Mouse (Mus musculus) intestine, embryonic 14.5 days (tissue): Measurements from ENCODE around the gene Nlrp10. TPM values are rescaled to one million over a fixed set of nuclear protein-coding genes. Genes with fewer than 3 reads are reported as not detected.
A peak's percentile ranks its signal among the peaks of the same experiment; 100 is the strongest.

Experiments used
- ATAC-seq: fragments of 200-750 bp; cut with Nextera tagmentation; replicated peaks from 2 replicates; pipeline ENCODE4 v1.8.0; 2017; ENCODE audit warnings: low read depth, moderate number of reproducible peaks, moderate TSS enrichment, moderate library complexity; ENCODE audit not compliant: low FRiP score, low TSS enrichment
- DNase-seq: peaks from one replicate; pipeline ENCODE4 v3.0.0-alpha.2; 2018; ENCODE audit warnings: low spot score
- H3K27ac ChIP-seq: fragments of 300-500 bp; sonication (generic); 2 replicates; pipeline ENCODE4 v1.5.1; 2014; ENCODE audit warnings: low read depth, mild to moderate bottlenecking, control low read depth
- H3K27me3 ChIP-seq: fragments of 300-500 bp; sonication (generic); replicated peaks from 2 replicates; pipeline ENCODE4 v1.6.1; 2014; ENCODE audit warnings: low read length, control low read depth; ENCODE audit not compliant: control insufficient read depth, insufficient read depth
- H3K36me3 ChIP-seq: fragments of 300-500 bp; sonication (generic); 2 replicates; pipeline ENCODE4 v1.6.1; 2014; ENCODE audit warnings: low read length, control low read depth; ENCODE audit not compliant: control insufficient read depth, insufficient read depth
- H3K4me1 ChIP-seq: fragments of 300-500 bp; sonication (generic); replicated peaks from 2 replicates; pipeline ENCODE4 v1.6.1; 2014; ENCODE audit warnings: low read length, control low read depth, mixed read lengths; ENCODE audit not compliant: control insufficient read depth, insufficient read depth
- H3K4me2 ChIP-seq: fragments of 300-500 bp; sonication (generic); 2 replicates; pipeline ENCODE4 v1.6.1; 2014; ENCODE audit warnings: low read length
- H3K4me3 ChIP-seq: fragments of 300-500 bp; sonication (generic); 2 replicates; pipeline ENCODE4 v1.5.1; 2014; ENCODE audit warnings: low read depth, low read length, control low read depth, mixed read lengths
- H3K9ac ChIP-seq: fragments of 300-500 bp; sonication (generic); 2 replicates; pipeline ENCODE4 v1.6.1; 2014; ENCODE audit warnings: mild to moderate bottlenecking, low read length
- H3K9me3 ChIP-seq: fragments of 300-500 bp; sonication (generic); 2 replicates; pipeline ENCODE4 v1.6.1; 2016; ENCODE audit warnings: low read length, control low read depth; ENCODE audit not compliant: control insufficient read depth
- WGBS: fragments of 180-500 bp; shearing (Covaris S2); extraction: QIAGEN DNeasy Blood & Tissue Kit; methylation state at CpG from one replicate; pipeline ENCODE4 v1.1.7; 2014; 5-methylcytosine and 5-hydroxymethylcytosine counted together
- polyA plus RNA-seq: library from polyadenylated mRNA; unstranded; fragments of >200 nt; fragmentation: Nextera tagmentation; extraction: Ambion mirVana; gene quantifications from 2 replicates; pipeline ENCODE4 v1.2.1, GENCODE M21; 2014

Nlrp10 gene
- 0.12 TPM in 1 of 2 replicates, not detected in the other for polyA plus RNA-seq

DNA sequence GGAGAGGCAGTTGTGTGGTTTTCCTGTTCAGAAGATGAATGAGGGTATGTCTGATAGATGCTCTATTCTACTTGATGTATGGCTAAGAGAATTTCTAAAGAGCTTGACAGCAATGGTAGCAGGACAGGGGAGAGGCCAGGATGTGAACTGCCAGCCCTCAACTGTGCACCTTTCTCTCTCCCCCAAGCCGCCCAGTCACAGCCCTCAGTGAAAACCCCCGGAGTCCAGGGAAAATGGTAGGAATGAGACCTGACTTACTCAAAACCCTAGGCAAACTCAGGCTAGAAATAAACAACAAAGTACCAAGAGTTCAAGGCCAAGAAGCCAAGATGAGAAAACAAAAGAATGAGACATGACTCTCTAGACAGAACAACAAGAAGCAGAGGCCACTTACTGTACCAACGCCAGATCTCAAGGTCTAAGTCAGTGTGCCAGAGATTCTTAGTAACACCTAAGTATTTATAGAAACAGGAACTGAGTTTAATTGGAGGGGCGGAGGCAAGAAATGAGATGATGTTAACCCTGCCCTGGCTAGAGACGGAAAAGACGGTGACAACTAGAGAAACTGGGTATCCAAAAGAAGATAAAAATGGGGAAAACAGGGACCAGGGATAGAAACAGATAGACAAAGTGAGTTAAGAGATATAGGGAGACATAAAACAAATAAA, at the start of gene Nlrp10:
TSS of gene Nlrp10 (minus strand) at position 453 of the 668 bp plus-strand sequence.
- no peak within 1 kb of the TSS for H3K27ac ChIP-seq
- no peak within 1 kb of the TSS for H3K4me2 ChIP-seq
- no peak within 1 kb of the TSS for H3K9ac ChIP-seq
- no peaks in the 10 kb centered on the region for H3K4me1 ChIP-seq
- no peak within 1 kb of the TSS for H3K4me3 ChIP-seq
- no peak for ATAC-seq
- H3K36me3 ChIP-seq: no peaks in the 10 kb centered on the region
- H3K9me3 ChIP-seq: no peaks in the 10 kb centered on the region
- 75% methylated on average over 6 of the region's 6 CpGs for WGBS
- no peaks in the 10 kb centered on the region for H3K27me3 ChIP-seq
- DNase-seq: no peak

DNA sequence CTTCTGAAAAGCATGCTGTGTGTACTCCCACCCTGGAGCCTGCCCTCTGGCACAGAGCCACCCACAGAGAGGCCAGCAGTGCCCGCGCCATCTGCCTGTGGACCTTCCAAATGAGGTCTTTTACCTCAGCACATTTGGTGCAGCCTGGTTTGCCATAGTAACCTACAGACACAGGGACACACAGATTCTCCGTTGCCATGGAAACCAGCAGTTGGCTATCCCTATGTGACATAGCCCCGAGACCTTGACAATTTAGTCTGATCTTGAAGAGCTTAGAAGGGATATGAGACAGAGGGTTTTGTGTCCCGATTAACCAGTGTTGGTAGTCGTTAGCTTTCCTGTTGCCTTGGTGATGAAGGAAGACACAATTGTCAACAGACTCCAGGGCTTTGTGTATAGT, 42.3 kb upstream of the Nlrp10 start:
- Histone ChIP-seq H3K9ac (no peak overlapping the region), H3K9me3 (no peaks in the 10 kb centered on the region), H3K4me1 (no peaks in the 10 kb centered on the region), H3K27ac (no peak overlapping the region), H3K27me3 (no peaks in the 10 kb centered on the region), H3K36me3 (no peaks in the 10 kb centered on the region), H3K4me3 (no peak overlapping the region), H3K4me2 (no peak overlapping the region)
- DNase-seq (no peak), ATAC-seq (no peak)
- 66% methylated on average over 6 of the region's 6 CpGs for WGBS

DNA sequence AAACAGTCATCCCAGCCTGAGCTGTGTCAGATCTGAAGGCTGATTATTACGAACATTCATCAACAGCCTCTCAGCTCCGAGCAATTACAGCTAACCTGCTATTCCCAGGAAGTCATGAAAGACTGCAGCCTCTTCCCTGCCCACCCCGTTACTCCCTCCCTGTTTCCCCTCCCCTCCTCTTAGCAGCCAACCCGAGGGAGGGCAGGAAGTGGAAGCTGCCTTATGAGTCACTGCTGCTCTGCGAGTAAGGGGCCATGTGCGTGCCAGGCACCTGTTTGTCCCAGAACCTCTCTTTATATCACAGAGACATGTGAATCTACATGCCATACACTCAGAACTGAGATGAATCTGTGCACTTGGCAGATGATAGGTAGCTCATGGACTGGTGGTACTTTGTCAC, 38.2 kb upstream of the Nlrp10 start:
- Histone ChIP-seq H3K9me3 (no peaks in the 10 kb centered on the region), H3K27me3 (no peaks in the 10 kb centered on the region), H3K9ac (no peak overlapping the region), H3K4me1 (no peaks in the 10 kb centered on the region), H3K4me2 (no peak overlapping the region), H3K27ac (no peak overlapping the region), H3K4me3 (no peak overlapping the region), H3K36me3 (no peaks in the 10 kb centered on the region)
- WGBS: 23% methylated on average over 6 of the region's 6 CpGs
- DNase-seq (no peak), ATAC-seq (no peak)

DNA sequence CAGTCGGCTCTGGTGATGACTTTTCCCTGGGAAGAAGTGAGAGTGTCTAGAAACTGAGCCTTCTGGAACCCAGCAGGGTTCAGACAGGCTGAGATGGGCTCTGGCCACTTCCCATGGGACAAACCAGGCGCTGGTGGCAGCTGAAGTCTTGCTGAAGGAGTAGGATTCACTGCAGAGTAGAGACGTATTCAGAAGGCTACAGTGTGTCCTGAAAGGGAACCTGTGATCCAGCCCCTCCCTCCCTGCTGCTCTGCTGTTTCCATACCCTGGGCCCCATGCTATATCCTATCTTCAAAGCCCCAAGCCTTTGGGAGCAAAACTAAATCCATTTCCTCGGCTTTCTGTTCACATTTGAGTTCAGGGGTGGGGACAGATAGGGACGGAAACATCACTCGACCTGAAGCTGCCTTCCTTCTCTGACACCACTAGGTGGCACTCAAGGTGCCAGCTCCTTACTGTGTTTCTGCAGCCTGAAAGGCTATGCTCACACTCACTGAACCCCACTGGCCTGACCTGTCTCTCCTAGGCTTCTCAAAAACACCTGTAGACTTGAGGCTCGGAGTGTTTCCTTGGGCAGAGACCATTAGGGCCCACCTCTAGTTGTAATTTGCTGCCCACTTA, 36.9 kb upstream of the Nlrp10 start:
- Histone ChIP-seq H3K4me1 (no peaks in the 10 kb centered on the region), H3K4me3 (no peak overlapping the region), H3K27ac (no peak overlapping the region), H3K36me3 (no peaks in the 10 kb centered on the region), H3K9ac (no peak overlapping the region), H3K9me3 (no peaks in the 10 kb centered on the region), H3K27me3 (no peaks in the 10 kb centered on the region), H3K4me2 (no peak overlapping the region)
- DNase-seq (peak; percentile 73), ATAC-seq (peak; percentile 65)
- WGBS: 34% methylated on average over 7 of the region's 7 CpGs

DNA sequence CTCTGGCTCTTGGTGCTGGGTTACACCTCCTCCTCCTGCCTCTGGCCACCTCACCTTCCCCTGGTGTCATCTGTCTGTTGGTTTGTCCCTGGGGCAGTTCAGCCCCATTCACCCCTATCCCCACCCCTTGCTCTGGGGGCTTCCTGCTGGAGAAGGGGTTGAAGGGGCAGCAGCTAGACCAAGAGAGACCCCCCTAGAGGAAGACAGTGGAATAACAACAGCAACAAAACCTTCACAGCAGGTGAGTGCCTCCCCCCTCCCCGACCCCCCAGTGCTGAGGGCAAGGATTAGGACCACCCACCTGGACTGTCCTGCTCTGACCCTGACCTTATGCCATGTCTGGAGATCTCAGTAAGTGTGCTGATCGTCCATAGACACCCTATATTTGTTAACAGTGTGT, 36.0 kb upstream of the Nlrp10 start:
- H3K4me2 ChIP-seq: no peak overlapping the region
- H3K27me3 ChIP-seq: no peaks in the 10 kb centered on the region
- H3K9me3 ChIP-seq: no peaks in the 10 kb centered on the region
- no peak overlapping the region for H3K9ac ChIP-seq
- no peak for ATAC-seq
- no peak overlapping the region for H3K27ac ChIP-seq
- H3K4me3 ChIP-seq: no peak overlapping the region
- 27% methylated on average over 2 of the region's 2 CpGs for WGBS
- no peaks in the 10 kb centered on the region for H3K36me3 ChIP-seq
- no peaks in the 10 kb centered on the region for H3K4me1 ChIP-seq
- no peak for DNase-seq

DNA sequence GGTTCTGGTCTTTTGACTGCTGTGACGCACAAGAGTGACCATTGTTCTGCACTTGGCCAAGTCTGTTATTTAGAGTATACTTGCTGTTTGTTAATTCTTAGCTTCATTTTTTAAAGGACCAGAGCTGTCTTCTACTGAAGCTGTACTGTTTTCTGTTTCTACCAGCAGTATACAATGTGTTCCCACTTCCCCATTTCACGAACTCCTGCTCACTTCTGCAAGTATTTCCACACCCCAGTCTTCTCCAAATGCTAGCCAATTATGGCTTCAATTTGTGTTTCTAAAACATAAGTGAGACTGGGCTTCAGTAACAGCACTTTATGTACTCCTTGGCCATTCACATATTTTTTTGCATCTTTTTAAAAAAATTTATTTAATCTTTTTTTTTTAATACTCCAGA, 27.8 kb upstream of the Nlrp10 start:
- ATAC-seq (no peak), DNase-seq (no peak)
- Histone ChIP-seq H3K4me2 (no peak overlapping the region), H3K27ac (no peak overlapping the region), H3K4me1 (no peaks in the 10 kb centered on the region), H3K4me3 (no peak overlapping the region), H3K9me3 (no peaks in the 10 kb centered on the region), H3K9ac (no peak overlapping the region), H3K36me3 (no peaks in the 10 kb centered on the region), H3K27me3 (peaks cover 10% of the 10 kb centered on the region)
- 65% methylated on average over 2 of the region's 2 CpGs for whole genome bisulfite sequencing

DNA sequence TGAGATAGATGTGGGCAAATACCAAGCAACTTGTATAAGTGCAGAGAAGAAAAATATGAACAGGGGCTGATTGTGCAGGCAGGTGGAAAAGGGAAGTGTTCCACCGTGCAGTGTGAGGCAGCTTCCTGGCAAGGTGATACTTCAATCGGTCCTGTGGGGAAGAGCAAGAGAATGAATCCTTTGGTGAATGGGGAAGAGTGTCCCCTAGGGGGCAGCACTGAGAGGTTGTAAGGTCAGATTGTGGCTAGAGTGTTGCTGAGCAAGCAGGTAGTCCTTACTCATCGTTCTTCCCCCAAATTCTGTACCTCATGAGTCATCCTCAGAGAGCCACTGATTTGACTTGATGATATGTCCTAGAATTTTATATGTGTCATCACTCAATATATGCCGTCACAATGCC, 24.2 kb upstream of the Nlrp10 start:
- WGBS: 52% methylated on average over 4 of the region's 4 CpGs
- H3K4me1 ChIP-seq: peaks cover 6% of the 10 kb centered on the region; the same call in 1 of the 2 replicates
- H3K9me3 ChIP-seq: no peaks in the 10 kb centered on the region
- no peaks in the 10 kb centered on the region for H3K36me3 ChIP-seq
- no peak overlapping the region for H3K9ac ChIP-seq
- no peak overlapping the region for H3K4me2 ChIP-seq
- H3K4me3 ChIP-seq: no peak overlapping the region
- H3K27ac ChIP-seq: no peak overlapping the region
- DNase-seq: peak; percentile 66
- H3K27me3 ChIP-seq: peaks cover 46% of the 10 kb centered on the region
- ATAC-seq: no peak

DNA sequence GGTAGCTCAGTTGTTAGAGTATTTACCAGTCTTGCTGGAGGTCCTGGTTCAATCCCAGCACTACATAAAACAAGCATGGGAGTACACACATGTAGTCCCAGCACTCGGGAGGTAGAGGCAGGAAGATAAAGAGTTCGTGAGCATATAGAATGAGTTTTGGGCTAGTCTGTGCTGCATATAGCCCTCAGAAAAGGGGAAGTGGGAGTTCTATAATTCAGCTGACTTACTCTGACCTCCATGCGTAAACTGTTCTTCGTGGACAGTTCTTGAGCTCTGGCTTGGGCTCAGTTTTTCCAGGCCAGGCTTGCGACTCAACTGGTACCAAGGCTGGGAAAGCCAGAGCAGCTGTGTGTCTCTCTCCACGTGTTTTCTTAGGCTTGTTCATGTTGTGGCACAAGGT, 22.8 kb upstream of the Nlrp10 start:
- Histone ChIP-seq H3K27ac (no peak overlapping the region), H3K27me3 (peaks cover 48% of the 10 kb centered on the region), H3K4me1 (peaks cover 6% of the 10 kb centered on the region; the same call in 1 of the 2 replicates), H3K9me3 (no peaks in the 10 kb centered on the region), H3K4me3 (no peak overlapping the region), H3K4me2 (no peak overlapping the region), H3K9ac (no peak overlapping the region), H3K36me3 (no peaks in the 10 kb centered on the region)
- no peak for DNase-seq
- no peak for ATAC-seq
- 80% methylated on average over 6 of the region's 6 CpGs for WGBS
